Comparison of ENCODE assay signal across 16 mouse cellular contexts in genomic region chr8:13175650-13176049, GRCm38 (mm10).
"Had no signal": no experiment of that assay in that cellular context is flagged by ENCODE, and none has a peak within 500 bp of the region (broad histone marks: within the 10 kb centered on the region; RNA-seq: fewer than 3 reads in every experiment).

No protein-coding gene starts in this region.

- DNase-seq: layer of hippocampus, postnatal 36 days; liver, embryonic 13.5 days; lung, adult 2 months; lung, postnatal 14 days; lung, postnatal 4 days; midbrain, embryonic 14.5 days; retina, postnatal 1 day; right cerebral cortex, postnatal 25 days; spleen, adult 18-20 months; thymus, postnatal 25 days had no signal

- H3K27ac ChIP-seq: kidney, postnatal 0 days; left cerebral cortex, adult 2 months; liver, embryonic 13.5 days; neural tube, embryonic 13.5 days; stomach, embryonic 15.5 days had no signal

- H3K4me1 ChIP-seq: liver, embryonic 13.5 days; neural tube, embryonic 13.5 days; stomach, embryonic 15.5 days had no signal

- H3K4me2 ChIP-seq: liver, embryonic 13.5 days; midbrain, embryonic 11.5 days; neural tube, embryonic 13.5 days; stomach, embryonic 15.5 days had no signal

- H3K9ac ChIP-seq: liver, embryonic 13.5 days; neural tube, embryonic 13.5 days; stomach, embryonic 15.5 days had no signal

- H3K4me3 ChIP-seq: left cerebral cortex, adult 2 months; liver, embryonic 13.5 days; myocyte; neural tube, embryonic 13.5 days; stomach, embryonic 15.5 days had no signal

- H3K9me3 ChIP-seq: liver, embryonic 13.5 days; neural tube, embryonic 13.5 days; stomach, embryonic 15.5 days had no signal

- H3K27me3 ChIP-seq: liver, embryonic 13.5 days; neural tube, embryonic 13.5 days; stomach, embryonic 15.5 days had no signal
